Mouse (Mus musculus) intestine, postnatal 0 days (tissue): ENCODE data around the gene Cnot3. TPM values are rescaled to one million over a fixed set of nuclear protein-coding genes. Genes with fewer than 3 reads are reported as not detected.
"Not testable (repeated sequence)": the region's sequence is repeated elsewhere in the genome, so short reads cannot be mapped to it uniquely, and the experiment has no call there.

Experiments
- ATAC-seq: fragments of 200-750 bp; cut with Nextera tagmentation; 2 replicates; pipeline ENCODE4 v1.8.0; 2017; ENCODE audit warnings: mild to moderate bottlenecking, moderate TSS enrichment, moderate library complexity
- H3K27ac ChIP-seq: fragments of 300-500 bp; sonication (generic); 2 replicates; pipeline ENCODE4 v1.5.1; 2014; ENCODE audit warnings: mild to moderate bottlenecking, low read depth, low read length, moderate library complexity
- H3K27me3 ChIP-seq: fragments of 300-500 bp; sonication (generic); replicated peaks from 2 replicates; pipeline ENCODE4 v1.6.1; 2014; ENCODE audit warnings: low read length, mixed read lengths; ENCODE audit not compliant: control insufficient read depth, insufficient read depth
- H3K36me3 ChIP-seq: fragments of 300-500 bp; sonication (generic); 2 replicates; pipeline ENCODE4 v1.6.1; 2014; ENCODE audit warnings: mild to moderate bottlenecking, moderate library complexity; ENCODE audit not compliant: control insufficient read depth, insufficient read depth
- H3K4me1 ChIP-seq: fragments of 300-500 bp; sonication (generic); replicated peaks from 2 replicates; pipeline ENCODE4 v1.6.1; 2014; ENCODE audit warnings: antibody characterized with exemption, low read length, mixed read lengths; ENCODE audit not compliant: control insufficient read depth, insufficient read depth
- H3K4me2 ChIP-seq: fragments of 300-500 bp; sonication (generic); replicated peaks from 2 replicates; pipeline ENCODE4 v1.6.1; 2014; ENCODE audit warnings: low read depth, mild to moderate bottlenecking, moderate library complexity
- H3K4me3 ChIP-seq: fragments of 300-500 bp; sonication (generic); 2 replicates; pipeline ENCODE4 v1.5.1; 2014; ENCODE audit warnings: low read depth, low read length
- H3K9ac ChIP-seq: fragments of 300-500 bp; sonication (generic); 2 replicates; pipeline ENCODE4 v1.6.1; 2014; ENCODE audit warnings: mild to moderate bottlenecking, low read depth, low read length
- H3K9me3 ChIP-seq: fragments of 300-500 bp; sonication (generic); 2 replicates; pipeline ENCODE4 v1.6.1; 2016; ENCODE audit warnings: mixed run types; ENCODE audit not compliant: control insufficient read depth
- CTCF ChIP-seq: sonication (generic); IDR thresholded peaks from 2 replicates; pipeline ENCODE4 v1.5.1; 2016; ENCODE audit warnings: low read depth, mild to moderate bottlenecking, control low read depth, antibody characterized with exemption, moderate library complexity
- WGBS: fragments of 180-500 bp; shearing (Covaris S2); extraction: QIAGEN DNeasy Blood & Tissue Kit; methylation state at CpG from one replicate; pipeline ENCODE4 v1.1.7; 2014; 5-methylcytosine and 5-hydroxymethylcytosine counted together
- polyA plus RNA-seq: library from polyadenylated mRNA; unstranded; fragments of >200 nt; fragmentation: Nextera tagmentation; extraction: Ambion mirVana; gene quantifications from 2 replicates; pipeline ENCODE4 v1.2.1, GENCODE M21; 2015

Gene Cnot3
- polyA plus RNA-seq, 1 experiment from 2014 or later: 19.9 TPM

GRCm38 (mm10) chr7:3703879-3704441 is 58.9 kb downstream of the Cnot3 start, which contains the start of gene Rps9:
Gene Rps9 (plus strand): TSS chr7:3703993.
- TF ChIP-seq CTCF: peak; percentile 47
- Histone ChIP-seq H3K36me3 (peaks cover 25% of the 10 kb centered on the region), H3K4me3 (peak within 1 kb of the TSS; percentile 73), H3K9me3 (no peaks in the 10 kb centered on the region), H3K4me2 (peak within 1 kb of the TSS; percentile 71), H3K4me1 (peaks cover 5% of the 10 kb centered on the region; the same call in 1 of the 2 replicates), H3K27ac (peak within 1 kb of the TSS; percentile 92), H3K9ac (peak within 1 kb of the TSS; percentile 74), H3K27me3 (no peaks in the 10 kb centered on the region)
- WGBS: 1% methylated on average over 42 of the region's 42 CpGs
- peak; percentile 96 for ATAC-seq

DNA sequence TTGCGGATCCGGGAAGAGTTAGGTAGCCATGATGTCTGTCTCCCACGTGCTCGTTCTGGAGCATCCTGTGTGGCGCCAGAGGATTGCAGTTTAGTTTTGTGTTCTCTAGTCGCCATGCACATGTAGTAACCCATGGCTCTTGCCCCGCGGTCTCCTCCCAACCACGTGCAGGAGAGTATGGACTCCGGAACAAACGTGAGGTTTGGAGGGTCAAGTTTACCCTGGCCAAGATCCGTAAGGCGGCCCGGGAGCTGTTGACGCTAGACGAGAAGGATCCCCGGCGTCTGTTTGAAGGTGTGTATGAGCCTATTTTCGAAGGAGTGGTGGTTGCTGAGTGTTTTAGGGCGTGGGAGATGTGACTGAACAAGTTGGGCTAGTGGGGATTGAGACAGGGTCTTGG is 59.4 kb downstream of the Cnot3 start:
- Histone ChIP-seq H3K27me3 (no peaks in the 10 kb centered on the region), H3K4me1 (peaks cover 5% of the 10 kb centered on the region; the same call in 1 of the 2 replicates), H3K36me3 (peaks cover 20% of the 10 kb centered on the region), H3K4me2 (peak overlapping the region; percentile 71), H3K27ac (peak overlapping the region; percentile 92), H3K4me3 (peak overlapping the region; percentile 73), H3K9ac (peak overlapping the region; percentile 74), H3K9me3 (no peaks in the 10 kb centered on the region)
- peak; percentile 41 for ATAC-seq
- TF ChIP-seq CTCF: no peak
- under 1% methylated on average over 20 of the region's 20 CpGs for WGBS

- not testable (repeated sequence) for H3K27me3 ChIP-seq, H3K9me3 ChIP-seq, H3K27ac ChIP-seq, ATAC-seq, H3K4me1 ChIP-seq
- H3K9ac ChIP-seq: peak overlapping the region; percentile 74; the same call in 1 of the 2 replicates
- H3K36me3 ChIP-seq: peaks cover 15% of the 10 kb centered on the region
- WGBS: 5% methylated on average over 6 of the region's 7 CpGs
- peak overlapping the region; percentile 71 for H3K4me2 ChIP-seq
- peak overlapping the region; percentile 73 for H3K4me3 ChIP-seq
Observed at GRCm38 (mm10) chr7:3705461-3705860, 60.4 kb downstream of the Cnot3 start.

DNA sequence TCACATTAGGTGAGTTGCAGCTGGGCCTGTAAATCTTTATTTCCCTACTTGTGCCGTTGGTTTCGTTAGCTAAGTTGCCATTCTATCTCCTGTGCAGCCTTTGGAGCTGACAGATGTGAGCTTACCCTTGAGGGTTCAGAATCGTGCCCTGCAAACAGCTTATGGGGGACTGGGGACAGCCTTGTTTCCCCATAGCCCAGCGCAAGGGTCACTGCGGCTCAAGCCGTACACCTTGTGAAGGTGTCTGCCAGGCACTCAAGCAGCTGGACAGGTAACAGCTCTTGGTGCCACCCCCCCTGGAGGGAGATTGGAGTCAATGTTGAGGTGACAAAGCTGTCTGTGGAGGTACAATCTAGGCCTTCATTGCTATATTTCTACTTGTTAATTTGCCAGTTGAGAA is 60.8 kb downstream of the Cnot3 start:
- Histone ChIP-seq H3K9me3 (no peaks in the 10 kb centered on the region), H3K27me3 (no peaks in the 10 kb centered on the region), H3K4me1 (peaks cover 5% of the 10 kb centered on the region; the same call in 1 of the 2 replicates), H3K4me2 (peak overlapping the region; percentile 71), H3K9ac (peak overlapping the region; percentile 26; the same call in 1 of the 2 replicates), H3K27ac (peak overlapping the region; percentile 35; the same call in 1 of the 2 replicates), H3K4me3 (no peak overlapping the region; the same call in 1 of the 2 replicates), H3K36me3 (peaks cover 12% of the 10 kb centered on the region)
- 14% methylated on average over 6 of the region's 6 CpGs for WGBS
- no peak for ATAC-seq
- no peak for TF ChIP-seq CTCF

DNA sequence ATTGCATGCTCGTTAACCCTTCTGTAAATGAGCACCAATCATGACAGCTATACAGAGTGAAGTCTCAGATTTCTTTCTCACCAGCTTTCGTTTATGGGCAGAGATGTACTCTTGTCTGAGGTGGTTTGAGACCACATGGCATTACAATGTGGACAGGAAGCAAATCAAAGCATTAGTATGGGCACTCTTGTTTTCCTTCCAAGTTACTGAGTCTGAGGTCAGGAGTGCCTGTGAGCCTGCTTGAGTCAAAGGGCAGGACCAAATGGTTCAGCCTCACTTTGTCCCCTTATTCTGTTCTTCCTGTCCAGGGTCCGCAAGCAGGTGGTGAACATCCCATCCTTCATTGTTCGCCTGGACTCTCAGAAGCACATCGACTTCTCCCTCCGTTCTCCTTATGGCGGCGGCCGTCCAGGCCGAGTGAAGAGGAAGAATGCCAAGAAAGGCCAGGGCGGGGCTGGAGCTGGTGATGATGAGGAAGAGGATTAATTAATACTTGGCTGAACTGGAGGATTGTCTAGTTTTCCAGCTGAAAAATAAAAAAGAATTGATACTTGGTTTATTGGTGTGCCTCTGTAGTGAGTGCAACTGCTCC is 61.4 kb downstream of the Cnot3 start:
- H3K4me1 ChIP-seq: peaks cover 5% of the 10 kb centered on the region; the same call in 1 of the 2 replicates
- no peak overlapping the region; the same call in 1 of the 2 replicates for H3K4me3 ChIP-seq
- H3K27ac ChIP-seq: no peak overlapping the region
- H3K9me3 ChIP-seq: no peaks in the 10 kb centered on the region
- H3K9ac ChIP-seq: no peak overlapping the region; the same call in 1 of the 2 replicates
- 32% methylated on average over 11 of the region's 11 CpGs for WGBS
- no peak for TF ChIP-seq CTCF
- peak overlapping the region; percentile 71; the same call in 1 of the 2 replicates for H3K4me2 ChIP-seq
- peaks cover 8% of the 10 kb centered on the region for H3K36me3 ChIP-seq
- no peak for ATAC-seq
- H3K27me3 ChIP-seq: no peaks in the 10 kb centered on the region

DNA sequence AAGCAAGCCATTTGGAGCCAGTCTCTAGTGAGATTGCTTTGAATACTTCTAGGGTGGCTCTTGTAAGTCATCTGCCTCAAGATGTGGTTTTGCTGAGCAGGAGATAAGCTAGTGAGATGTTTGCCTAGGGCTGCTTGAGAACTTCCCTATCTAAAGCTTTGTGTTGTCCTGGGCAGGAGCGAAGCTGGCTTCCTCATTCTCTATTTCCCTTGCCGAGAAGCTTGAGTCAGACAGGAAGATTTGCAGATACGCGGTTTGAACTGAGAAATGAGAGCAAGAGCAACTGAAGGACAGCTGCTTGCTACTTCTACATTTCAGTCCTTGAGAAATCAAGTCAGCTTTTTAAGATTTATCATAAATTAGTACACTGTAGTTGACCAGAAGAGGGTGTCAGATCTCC is 62.0 kb downstream of the Cnot3 start:
- peaks cover 8% of the 10 kb centered on the region for H3K36me3 ChIP-seq
- no peak overlapping the region for H3K4me3 ChIP-seq
- H3K9me3 ChIP-seq: no peaks in the 10 kb centered on the region
- WGBS: 44% methylated on average over 4 of the region's 4 CpGs
- TF ChIP-seq CTCF: no peak
- H3K4me2 ChIP-seq: no peak overlapping the region
- ATAC-seq: no peak
- peaks cover 5% of the 10 kb centered on the region; the same call in 1 of the 2 replicates for H3K4me1 ChIP-seq
- H3K27me3 ChIP-seq: no peaks in the 10 kb centered on the region
- no peak overlapping the region; the same call in 1 of the 2 replicates for H3K27ac ChIP-seq
- no peak overlapping the region for H3K9ac ChIP-seq
